Mouse (Mus musculus): ENCODE results near the gene Foxo6. TPM values are rescaled to one million over a fixed set of nuclear protein-coding genes. Genes with fewer than 3 reads are reported as not detected.

The Foxo6 gene
- polyA plus RNA-seq, 1 experiment from 2014 or later = 0.47 TPM

GRCm38 (mm10) chr4:120280432-120280831 is 6.7 kb downstream of the Foxo6 start:
- 80% methylated on average over 12 of the region's 12 CpGs for WGBS
- no peak for ATAC-seq (ENCODE audit: low read depth)
- Histone ChIP-seq H3K36me3 (ENCODE audit: control insufficient read depth, insufficient read depth, low read length) (no peaks in the 10 kb centered on the region), H3K4me3 (ENCODE audit: low read depth, low read length) (no peak overlapping the region), H3K4me1 (ENCODE audit: control insufficient read depth, insufficient read depth, low read length) (peaks cover 19% of the 10 kb centered on the region; the same call in 1 of the 2 replicates), H3K27me3 (replicated peaks; ENCODE audit: control insufficient read depth, insufficient read depth, low read length) (peaks cover 33% of the 10 kb centered on the region), H3K9me3 (ENCODE audit: control insufficient read depth, low read length) (no peaks in the 10 kb centered on the region), H3K27ac (replicated peaks; ENCODE audit: low read depth, low read length) (no peak overlapping the region), H3K9ac (ENCODE audit: low read depth, low read length) (no peak overlapping the region), H3K4me2 (ENCODE audit: low read depth, low read length) (no peak overlapping the region)
- DNase-seq (ENCODE audit: low spot score) = no peak

GRCm38 (mm10) chr4:120277255-120277928 is 9.8 kb downstream of the Foxo6 start:
- Histone ChIP-seq H3K4me1 (ENCODE audit: control insufficient read depth, insufficient read depth, low read length) (peaks cover 6% of the 10 kb centered on the region; the same call in 1 of the 2 replicates), H3K4me2 (ENCODE audit: low read depth, low read length) (no peak overlapping the region), H3K9ac (ENCODE audit: low read depth, low read length) (no peak overlapping the region), H3K4me3 (ENCODE audit: low read depth, low read length) (no peak overlapping the region), H3K27me3 (replicated peaks; ENCODE audit: control insufficient read depth, insufficient read depth, low read length) (peaks cover 11% of the 10 kb centered on the region), H3K9me3 (ENCODE audit: control insufficient read depth, low read length) (no peaks in the 10 kb centered on the region), H3K27ac (replicated peaks; ENCODE audit: low read depth, low read length) (no peak overlapping the region), H3K36me3 (ENCODE audit: control insufficient read depth, insufficient read depth, low read length) (no peaks in the 10 kb centered on the region)
- ATAC-seq (ENCODE audit: low read depth) (peak; percentile 72), DNase-seq (ENCODE audit: low spot score) (peak; percentile 72)
- WGBS = 37% methylated on average over 4 of the region's 4 CpGs

GRCm38 (mm10) chr4:120275487-120275886 is 11.7 kb downstream of the Foxo6 start:
- Histone ChIP-seq H3K9me3 (ENCODE audit: control insufficient read depth, low read length) (no peaks in the 10 kb centered on the region), H3K9ac (ENCODE audit: low read depth, low read length) (no peak overlapping the region), H3K4me3 (ENCODE audit: low read depth, low read length) (no peak overlapping the region), H3K4me2 (ENCODE audit: low read depth, low read length) (no peak overlapping the region), H3K4me1 (ENCODE audit: control insufficient read depth, insufficient read depth, low read length) (peaks cover 3% of the 10 kb centered on the region; the same call in 1 of the 2 replicates), H3K27me3 (replicated peaks; ENCODE audit: control insufficient read depth, insufficient read depth, low read length) (peaks cover 11% of the 10 kb centered on the region), H3K36me3 (ENCODE audit: control insufficient read depth, insufficient read depth, low read length) (no peaks in the 10 kb centered on the region), H3K27ac (replicated peaks; ENCODE audit: low read depth, low read length) (no peak overlapping the region)
- ATAC-seq (ENCODE audit: low read depth) (no peak), DNase-seq (ENCODE audit: low spot score) (no peak)
- 72% methylated on average over 9 of the region's 9 CpGs for WGBS

- Histone ChIP-seq H3K4me2 (ENCODE audit: low read depth, low read length) (no peak overlapping the region), H3K4me3 (ENCODE audit: low read depth, low read length) (no peak overlapping the region), H3K9ac (ENCODE audit: low read depth, low read length) (no peak overlapping the region), H3K4me1 (ENCODE audit: control insufficient read depth, insufficient read depth, low read length) (peaks cover 15% of the 10 kb centered on the region; the same call in 1 of the 2 replicates), H3K27me3 (replicated peaks; ENCODE audit: control insufficient read depth, insufficient read depth, low read length) (peaks cover 30% of the 10 kb centered on the region), H3K27ac (replicated peaks; ENCODE audit: low read depth, low read length) (no peak overlapping the region), H3K36me3 (ENCODE audit: control insufficient read depth, insufficient read depth, low read length) (no peaks in the 10 kb centered on the region), H3K9me3 (ENCODE audit: control insufficient read depth, low read length) (no peaks in the 10 kb centered on the region)
- 65% methylated on average over 6 of the region's 7 CpGs for WGBS
- DNase-seq (ENCODE audit: low spot score) (no peak), ATAC-seq (ENCODE audit: low read depth) (no peak)
Observed at GRCm38 (mm10) chr4:120273594-120273993, 13.6 kb downstream of the Foxo6 start.

GRCm38 (mm10) chr4:120271886-120272580 is 15.1 kb downstream of the Foxo6 start:
- H3K9me3 ChIP-seq (ENCODE audit: control insufficient read depth, low read length) = no peaks in the 10 kb centered on the region
- no peak overlapping the region for H3K4me3 ChIP-seq (ENCODE audit: low read depth, low read length)
- peaks cover 19% of the 10 kb centered on the region; the same call in 1 of the 2 replicates for H3K4me1 ChIP-seq (ENCODE audit: control insufficient read depth, insufficient read depth, low read length)
- H3K9ac ChIP-seq (ENCODE audit: low read depth, low read length) = 0 out of 2 replicates have a peak overlapping the region, but pooled peaks have one; percentile 1
- ATAC-seq (ENCODE audit: low read depth) = peak; percentile 41; the same call in 1 of the 2 replicates
- H3K4me2 ChIP-seq (ENCODE audit: low read depth, low read length) = no peak overlapping the region
- 68% methylated on average over 6 of the region's 6 CpGs for WGBS
- no peak overlapping the region for H3K27ac ChIP-seq (replicated peaks; ENCODE audit: low read depth, low read length)
- peaks cover 44% of the 10 kb centered on the region for H3K27me3 ChIP-seq (replicated peaks; ENCODE audit: control insufficient read depth, insufficient read depth, low read length)
- H3K36me3 ChIP-seq (ENCODE audit: control insufficient read depth, insufficient read depth, low read length) = no peaks in the 10 kb centered on the region
- peak; percentile 42 for DNase-seq (ENCODE audit: low spot score)

GRCm38 (mm10) chr4:120271208-120271607 is 15.9 kb downstream of the Foxo6 start:
- ATAC-seq (ENCODE audit: low read depth) = peak; percentile 7; the same call in 1 of the 2 replicates
- H3K36me3 ChIP-seq (ENCODE audit: control insufficient read depth, insufficient read depth, low read length) = no peaks in the 10 kb centered on the region
- peaks cover 51% of the 10 kb centered on the region for H3K27me3 ChIP-seq (replicated peaks; ENCODE audit: control insufficient read depth, insufficient read depth, low read length)
- H3K9ac ChIP-seq (ENCODE audit: low read depth, low read length) = no peak overlapping the region
- 64% methylated on average over 8 of the region's 8 CpGs for whole genome bisulfite sequencing
- no peak overlapping the region for H3K27ac ChIP-seq (replicated peaks; ENCODE audit: low read depth, low read length)
- peaks cover 19% of the 10 kb centered on the region; the same call in 1 of the 2 replicates for H3K4me1 ChIP-seq (ENCODE audit: control insufficient read depth, insufficient read depth, low read length)
- H3K4me3 ChIP-seq (ENCODE audit: low read depth, low read length) = no peak overlapping the region
- no peaks in the 10 kb centered on the region for H3K9me3 ChIP-seq (ENCODE audit: control insufficient read depth, low read length)
- no peak overlapping the region for H3K4me2 ChIP-seq (ENCODE audit: low read depth, low read length)
- no peak for DNase-seq (ENCODE audit: low spot score)

GRCm38 (mm10) chr4:120270937-120271199 is 16.3 kb downstream of the Foxo6 start:
- Histone ChIP-seq H3K4me1 (ENCODE audit: control insufficient read depth, insufficient read depth, low read length) (peaks cover 19% of the 10 kb centered on the region; the same call in 1 of the 2 replicates), H3K9me3 (ENCODE audit: control insufficient read depth, low read length) (no peaks in the 10 kb centered on the region), H3K4me3 (ENCODE audit: low read depth, low read length) (no peak overlapping the region), H3K27ac (replicated peaks; ENCODE audit: low read depth, low read length) (no peak overlapping the region), H3K36me3 (ENCODE audit: control insufficient read depth, insufficient read depth, low read length) (no peaks in the 10 kb centered on the region), H3K27me3 (replicated peaks; ENCODE audit: control insufficient read depth, insufficient read depth, low read length) (peaks cover 54% of the 10 kb centered on the region), H3K9ac (ENCODE audit: low read depth, low read length) (no peak overlapping the region), H3K4me2 (ENCODE audit: low read depth, low read length) (no peak overlapping the region)
- WGBS = 29% methylated on average over 4 of the region's 4 CpGs
- no peak for DNase-seq (ENCODE audit: low spot score)
- peak; percentile 19; the same call in 1 of the 2 replicates for ATAC-seq (ENCODE audit: low read depth)

GRCm38 (mm10) chr4:120270148-120270936 is 16.8 kb downstream of the Foxo6 start:
- Histone ChIP-seq H3K4me3 (ENCODE audit: low read depth, low read length) (no peak overlapping the region), H3K36me3 (ENCODE audit: control insufficient read depth, insufficient read depth, low read length) (no peaks in the 10 kb centered on the region), H3K4me2 (ENCODE audit: low read depth, low read length) (no peak overlapping the region), H3K27me3 (replicated peaks; ENCODE audit: control insufficient read depth, insufficient read depth, low read length) (peaks cover 59% of the 10 kb centered on the region), H3K9me3 (ENCODE audit: control insufficient read depth, low read length) (no peaks in the 10 kb centered on the region), H3K4me1 (ENCODE audit: control insufficient read depth, insufficient read depth, low read length) (peaks cover 19% of the 10 kb centered on the region; the same call in 1 of the 2 replicates), H3K9ac (ENCODE audit: low read depth, low read length) (no peak overlapping the region), H3K27ac (replicated peaks; ENCODE audit: low read depth, low read length) (no peak overlapping the region)
- 62% methylated on average over 4 of the region's 4 CpGs for WGBS
- DNase-seq (ENCODE audit: low spot score) = no peak
- no peak for ATAC-seq (ENCODE audit: low read depth)

Measured in embryonic facial prominence, embryonic 14.5 days (tissue).